Mouse (Mus musculus) liver, embryonic 15.5 days (tissue): ENCODE data around the gene Gm9048. TPM values are rescaled to one million over a fixed set of nuclear protein-coding genes. Genes with fewer than 3 reads are reported as not detected.

ENCODE experiments used
- polyA plus RNA-seq: library from polyadenylated mRNA; unstranded; fragments of >200 nt; fragmentation: Nextera tagmentation; extraction: Ambion mirVana; gene quantifications from 2 replicates; pipeline ENCODE4 v1.2.1, GENCODE M21; 2015

Gene Gm9048
- polyA plus RNA-seq, 1 experiment from 2014 or later = not detected

Other genes starting within 250 kb of the Gm9048 start
- gene Mdm1, start 206.9 kb downstream of the Gm9048 start, polyA plus RNA-seq = 8.3 and 8.4 TPM in 2 replicates
- not detected in 2 replicates for gene Il22, start 143.7 kb downstream of the Gm9048 start, polyA plus RNA-seq
- gene Gm32717, start 107.9 kb downstream of the Gm9048 start, polyA plus RNA-seq = not detected in 2 replicates
- gene Gm32802, start 90.0 kb downstream of the Gm9048 start, polyA plus RNA-seq = not detected in 2 replicates
- gene Iltifb, start 53.6 kb downstream of the Gm9048 start, polyA plus RNA-seq = not detected in 2 replicates
- not detected in 2 replicates for gene Gm9040, start 21.7 kb downstream of the Gm9048 start, polyA plus RNA-seq
- not detected in 2 replicates for gene Gm9044, start 16.3 kb downstream of the Gm9048 start, polyA plus RNA-seq
- not detected in 2 replicates for gene Gm9045, start 10.8 kb downstream of the Gm9048 start, polyA plus RNA-seq
- not detected in 2 replicates for gene Gm9046, start 5.4 kb downstream of the Gm9048 start, polyA plus RNA-seq
- not detected in 2 replicates for gene Gm9049, start 5.4 kb upstream of the Gm9048 start, polyA plus RNA-seq
- not detected in 2 replicates for gene Ifng, start 92.4 kb upstream of the Gm9048 start, polyA plus RNA-seq